ENCODE assay signal across 20 mouse cellular contexts in genomic region chr17:78621863-78622262, GRCm38 (mm10).
"Had no signal": no experiment of that assay in that cellular context is flagged by ENCODE, and none has a peak within 500 bp of the region (broad histone marks: within the 10 kb centered on the region; RNA-seq: fewer than 3 reads in every experiment).

No protein-coding gene starts in this region.

- ATAC-seq: midbrain, embryonic 16.5 days had no signal

- DNase-seq: lung, adult 18-20 months; lung, embryonic 14.5 days; lung, postnatal 10 days; lung, postnatal 4 days; midbrain, embryonic 14.5 days; retina, postnatal 1 day; right cerebral cortex, adult 18-20 months; right cerebral cortex, postnatal 25 days; right cerebral cortex, postnatal 4 days; spleen, adult 18-20 months; thymus, adult 18-20 months; thymus, postnatal 14 days; thymus, postnatal 36 days had no signal

- H3K27me3 ChIP-seq: liver, embryonic 15.5 days; midbrain, embryonic 12.5 days; neural tube, embryonic 13.5 days; neural tube, embryonic 15.5 days had no signal

- H3K9me3 ChIP-seq: liver, embryonic 15.5 days; midbrain, embryonic 10.5 days; midbrain, embryonic 12.5 days; neural tube, embryonic 13.5 days had no signal

- H3K4me2 ChIP-seq: liver, embryonic 15.5 days; lung, embryonic 14.5 days; midbrain, embryonic 12.5 days; neural tube, embryonic 13.5 days; neural tube, embryonic 15.5 days had no signal

- H3K27ac ChIP-seq: liver, embryonic 15.5 days; midbrain, embryonic 10.5 days; midbrain, embryonic 12.5 days; neural tube, embryonic 13.5 days; neural tube, embryonic 15.5 days had no signal

- H3K4me1 ChIP-seq: liver, embryonic 15.5 days; midbrain, embryonic 10.5 days; midbrain, embryonic 12.5 days; neural tube, embryonic 13.5 days; neural tube, embryonic 15.5 days had no signal

- H3K36me3 ChIP-seq: liver, embryonic 15.5 days; neural tube, embryonic 15.5 days had no signal

- H3K9ac ChIP-seq: liver, embryonic 15.5 days; lung, embryonic 14.5 days; midbrain, embryonic 12.5 days; neural tube, embryonic 13.5 days; neural tube, embryonic 15.5 days had no signal

- H3K4me3 ChIP-seq: liver, embryonic 15.5 days; midbrain, embryonic 10.5 days; midbrain, embryonic 12.5 days; myocyte; neural tube, embryonic 13.5 days; neural tube, embryonic 15.5 days had no signal
